Mouse (Mus musculus) brain, embryonic 14.5 days (tissue): ENCODE measurements around the gene Zfp784. TPM values are rescaled to one million over a fixed set of nuclear protein-coding genes. Genes with fewer than 3 reads are reported as not detected.

Experiments
- DNase-seq: peaks from one replicate; pipeline ENCODE4 v3.0.0-alpha.2; 2011; ENCODE audit warnings: low read depth
- CTCF ChIP-seq: fragments of 200-500 bp; IDR thresholded peaks from 2 replicates; pipeline ENCODE4 v1.5.1; 2012; ENCODE audit warnings: inconsistent platforms, mild to moderate bottlenecking, moderate library complexity, borderline replicate concordance; ENCODE audit not compliant: insufficient read depth, insufficient read length; ENCODE audit errors: extremely low read depth
- POLR2A ChIP-seq: fragments of 200-500 bp; IDR thresholded peaks from 2 replicates; pipeline ENCODE4 v1.6.1; 2012; ENCODE audit warnings: mild to moderate bottlenecking, inconsistent platforms, borderline replicate concordance; ENCODE audit not compliant: poor library complexity, insufficient read depth, insufficient read length, severe bottlenecking; ENCODE audit errors: extremely low read depth
- polyA plus RNA-seq: library from polyadenylated mRNA; depleted of rRNA; stranded (reverse); fragments of >200 nt; gene quantifications from 2 replicates; pipeline ENCODE4 v1.2.3, GENCODE M21; 2012

Zfp784 gene
- polyA plus RNA-seq, 1 experiment, result 7.6 TPM

- TF ChIP-seq POLR2A, result no peak
- no peak for TF ChIP-seq CTCF
- DNase-seq, result peak; percentile 76
Observed at GRCm38 (mm10) chr7:5056651-5057263, 18.5 kb upstream of the Zfp784 start.

DNA sequence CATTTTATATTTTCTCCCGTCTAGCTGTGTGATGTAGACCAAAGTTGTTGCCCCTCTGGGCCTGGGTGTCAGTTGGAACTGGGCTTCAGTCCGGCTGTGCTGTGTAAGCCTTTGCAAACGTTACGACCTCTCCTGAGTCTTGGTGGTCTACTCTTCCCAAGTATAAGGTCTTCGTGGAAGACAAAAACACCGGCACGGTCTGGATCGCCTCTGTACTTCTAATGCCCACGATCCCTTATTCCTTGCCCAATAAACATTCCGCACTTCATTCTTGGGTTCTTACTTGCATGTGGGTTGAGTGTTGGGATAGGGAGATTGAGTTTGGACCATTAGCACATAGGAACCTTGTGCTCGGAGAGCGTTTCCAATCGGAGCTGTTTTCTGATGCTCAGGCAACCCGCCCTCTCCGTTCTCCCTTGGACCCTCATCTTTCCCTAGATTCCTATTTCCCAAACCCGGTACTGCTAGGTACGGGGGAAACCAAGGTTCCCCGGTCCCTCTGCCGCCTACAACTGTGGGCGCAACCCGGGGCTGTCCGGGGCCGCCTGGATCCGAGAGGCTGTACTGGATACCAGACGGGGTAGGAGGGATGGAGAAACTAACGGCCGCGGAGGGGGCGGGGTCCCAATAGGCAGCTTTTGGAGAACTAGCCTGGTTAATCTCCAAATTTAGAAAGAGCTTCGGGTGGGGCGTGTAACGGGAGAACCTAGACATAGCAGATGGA lies 15.4 kb upstream of the Zfp784 start:
- TF ChIP-seq POLR2A (no peak), CTCF (no peak)
- peak; percentile 49 for DNase-seq

- no peak for TF ChIP-seq CTCF
- no peak for TF ChIP-seq POLR2A
- DNase-seq, result no peak
Observed at GRCm38 (mm10) chr7:5052931-5053343, 14.7 kb upstream of the Zfp784 start.

GRCm38 (mm10) chr7:5052438-5052837 lies 14.2 kb upstream of the Zfp784 start:
- TF ChIP-seq CTCF (no peak), POLR2A (no peak)

GRCm38 (mm10) chr7:5051193-5052192 lies 13.2 kb upstream of the Zfp784 start, which contains the start of gene Zfp580:
Gene Zfp580, plus strand, starts transcription at chr7:5051538.
- DNase-seq, result peak; percentile 89
- peak; percentile 74; the same call in 1 of the 2 replicates for TF ChIP-seq POLR2A
- no peak for TF ChIP-seq CTCF

More at GRCm38 (mm10) chr7:5052438-5052837, 14.2 kb upstream of the Zfp784 start:
- DNase-seq, result no peak

- DNase-seq, result peak; percentile 61
Observed at GRCm38 (mm10) chr7:5047313-5047712, 9.1 kb upstream of the Zfp784 start.

GRCm38 (mm10) chr7:5046112-5046511 lies 7.9 kb upstream of the Zfp784 start:
- no peak for TF ChIP-seq CTCF
- no peak for TF ChIP-seq POLR2A
- DNase-seq, result no peak

More at GRCm38 (mm10) chr7:5047313-5047712, 9.1 kb upstream of the Zfp784 start:
- TF ChIP-seq POLR2A, result no peak
- 0 out of 2 replicates have a peak, but pooled peaks have one; percentile 8 for TF ChIP-seq CTCF

DNA sequence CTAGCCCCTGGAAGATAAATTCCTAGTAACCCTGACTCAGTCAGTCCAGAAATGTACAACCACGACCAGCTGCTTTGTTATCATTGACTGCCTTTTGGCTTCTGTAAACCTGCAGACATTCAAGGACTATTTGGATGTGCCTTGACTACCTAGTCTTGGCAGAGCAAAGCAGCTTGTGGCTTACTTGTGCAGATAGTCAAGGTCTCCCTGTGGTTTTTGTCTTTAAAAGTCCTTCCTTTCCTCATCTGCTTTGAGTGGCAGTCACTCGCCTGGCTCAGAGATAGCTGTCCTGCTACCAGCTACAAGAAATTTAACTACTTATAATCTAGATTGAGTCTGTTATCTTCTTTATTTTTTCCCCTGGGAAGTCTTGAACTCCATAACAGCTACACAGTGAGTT lies 6.7 kb upstream of the Zfp784 start:
- TF ChIP-seq CTCF (no peak), POLR2A (no peak)
- no peak for DNase-seq

- no peak for DNase-seq
Observed at GRCm38 (mm10) chr7:5038940-5039339, 694 bp upstream of the Zfp784 start.

DNA sequence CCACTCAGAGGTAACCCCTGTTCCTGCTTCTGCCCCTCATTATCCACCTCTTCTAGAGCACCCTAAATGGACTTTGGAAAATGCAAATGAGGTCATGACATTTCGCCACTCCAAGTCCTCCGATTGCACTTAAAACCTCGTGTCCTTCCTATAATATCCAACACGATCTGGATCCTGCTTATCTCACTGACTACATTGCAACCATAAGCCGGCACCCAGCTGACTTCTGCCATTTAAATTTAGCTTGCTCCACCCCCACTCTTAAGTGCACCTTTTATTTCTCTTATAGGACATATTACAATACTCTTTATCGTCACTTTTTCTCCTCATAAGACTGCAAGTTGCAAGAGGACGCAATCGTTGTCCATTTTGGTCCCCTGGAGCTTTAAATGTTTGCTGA lies 779 bp downstream of the Zfp784 start:
- TF ChIP-seq POLR2A (no peak), CTCF (no peak)
- DNase-seq, result no peak

More at GRCm38 (mm10) chr7:5038940-5039339, 694 bp upstream of the Zfp784 start:
- no peak for TF ChIP-seq CTCF
- TF ChIP-seq POLR2A, result no peak
